Mouse (Mus musculus) forebrain, embryonic 16.5 days (tissue): ENCODE data around the gene Adgrb3. TPM values are rescaled to one million over a fixed set of nuclear protein-coding genes. Genes with fewer than 3 reads are reported as not detected.

ENCODE experiments used
- ATAC-seq: fragments of 200-750 bp; cut with Nextera tagmentation; 2 replicates; pipeline ENCODE4 v1.8.0; 2017; ENCODE audit warnings: mild to moderate bottlenecking, moderate library complexity
- H3K27ac ChIP-seq: fragments of 300-500 bp; sonication (generic); 2 replicates; pipeline ENCODE4 v1.5.1; 2014; ENCODE audit warnings: low read length, control low read depth
- H3K27me3 ChIP-seq: fragments of 300-500 bp; sonication (generic); replicated peaks from 2 replicates; pipeline ENCODE4 v1.6.1; 2014; ENCODE audit warnings: low read length; ENCODE audit not compliant: control insufficient read depth, insufficient read depth
- H3K36me3 ChIP-seq: fragments of 300-500 bp; sonication (generic); 2 replicates; pipeline ENCODE4 v1.6.1; 2014; ENCODE audit not compliant: control insufficient read depth, insufficient read depth
- H3K4me1 ChIP-seq: fragments of 300-500 bp; sonication (generic); replicated peaks from 2 replicates; pipeline ENCODE4 v1.6.1; 2014; ENCODE audit warnings: low read length; ENCODE audit not compliant: control insufficient read depth, insufficient read depth
- H3K4me2 ChIP-seq: fragments of 300-500 bp; sonication (generic); 2 replicates; pipeline ENCODE4 v1.6.1; 2014; ENCODE audit warnings: mild to moderate bottlenecking, low read length, control low read depth
- H3K4me3 ChIP-seq: fragments of 300-500 bp; sonication (generic); replicated peaks from 2 replicates; pipeline ENCODE4 v1.5.1; 2014; ENCODE audit warnings: mild to moderate bottlenecking, low read length, control low read depth
- H3K9ac ChIP-seq: fragments of 300-500 bp; sonication (generic); replicated peaks from 2 replicates; pipeline ENCODE4 v1.6.1; 2014; ENCODE audit warnings: low read depth, low read length, control low read depth
- H3K9me3 ChIP-seq: fragments of 300-500 bp; sonication (generic); 2 replicates; pipeline ENCODE4 v1.6.1; 2016; ENCODE audit warnings: low read length; ENCODE audit not compliant: control insufficient read depth
- WGBS: fragments of 180-500 bp; shearing (Covaris S2); extraction: QIAGEN DNeasy Blood & Tissue Kit; methylation state at CpG from one replicate; pipeline ENCODE4 v1.1.7; 2014; 5-methylcytosine and 5-hydroxymethylcytosine counted together
- polyA plus RNA-seq: library from polyadenylated mRNA; unstranded; fragments of >200 nt; fragmentation: Nextera tagmentation; extraction: Ambion mirVana; gene quantifications from 2 replicates; pipeline ENCODE4 v1.2.1, GENCODE M21; 2015

Adgrb3 gene
- polyA plus RNA-seq, 1 experiment from 2014 or later, result 61.3 TPM

GRCm38 (mm10) chr1:25581698-25582097 is 247.8 kb downstream of the Adgrb3 start:
- Histone ChIP-seq H3K4me1 (no peaks in the 10 kb centered on the region), H3K27ac (no peak overlapping the region), H3K36me3 (no peaks in the 10 kb centered on the region), H3K4me2 (no peak overlapping the region), H3K9ac (no peak overlapping the region), H3K27me3 (no peaks in the 10 kb centered on the region), H3K9me3 (no peaks in the 10 kb centered on the region), H3K4me3 (no peak overlapping the region)
- no peak for ATAC-seq
- 77% methylated on average over 1 of the region's 1 CpGs for WGBS

- Histone ChIP-seq H3K27me3 (no peaks in the 10 kb centered on the region), H3K4me2 (no peak overlapping the region), H3K27ac (no peak overlapping the region), H3K4me1 (no peaks in the 10 kb centered on the region), H3K9me3 (no peaks in the 10 kb centered on the region), H3K36me3 (no peaks in the 10 kb centered on the region), H3K4me3 (no peak overlapping the region), H3K9ac (no peak overlapping the region)
- WGBS, result 68% methylated on average over 4 of the region's 4 CpGs
- ATAC-seq, result no peak
These were observed 251.7 kb downstream of the Adgrb3 start for GRCm38 (mm10) chr1:25577836-25578235.

GRCm38 (mm10) chr1:25576598-25576997 is 252.9 kb downstream of the Adgrb3 start:
- Histone ChIP-seq H3K4me1 (no peaks in the 10 kb centered on the region), H3K4me3 (no peak overlapping the region), H3K27me3 (no peaks in the 10 kb centered on the region), H3K9ac (no peak overlapping the region), H3K4me2 (no peak overlapping the region), H3K9me3 (no peaks in the 10 kb centered on the region), H3K36me3 (no peaks in the 10 kb centered on the region), H3K27ac (no peak overlapping the region)
- no peak for ATAC-seq
- WGBS, result 91% methylated on average over 6 of the region's 6 CpGs

GRCm38 (mm10) chr1:25568096-25568495 is 261.4 kb downstream of the Adgrb3 start:
- Histone ChIP-seq H3K4me2 (no peak overlapping the region), H3K36me3 (no peaks in the 10 kb centered on the region), H3K4me3 (no peak overlapping the region), H3K27me3 (no peaks in the 10 kb centered on the region), H3K9me3 (no peaks in the 10 kb centered on the region), H3K9ac (no peak overlapping the region), H3K27ac (no peak overlapping the region), H3K4me1 (no peaks in the 10 kb centered on the region)
- no peak for ATAC-seq
- 96% methylated on average over 1 of the region's 1 CpGs for WGBS

GRCm38 (mm10) chr1:25546072-25546471 is 283.4 kb downstream of the Adgrb3 start:
- WGBS, result 89% methylated on average over 1 of the region's 1 CpGs
- H3K9me3 ChIP-seq, result no peaks in the 10 kb centered on the region
- no peak overlapping the region for H3K9ac ChIP-seq
- ATAC-seq, result no peak
- H3K27me3 ChIP-seq, result no peaks in the 10 kb centered on the region
- H3K36me3 ChIP-seq, result no peaks in the 10 kb centered on the region
- H3K4me1 ChIP-seq, result no peaks in the 10 kb centered on the region
- no peak overlapping the region for H3K4me2 ChIP-seq
- no peak overlapping the region for H3K27ac ChIP-seq
- no peak overlapping the region for H3K4me3 ChIP-seq

GRCm38 (mm10) chr1:25543915-25544314 is 285.6 kb downstream of the Adgrb3 start:
- H3K27me3 ChIP-seq, result no peaks in the 10 kb centered on the region
- H3K4me3 ChIP-seq, result no peak overlapping the region
- no peaks in the 10 kb centered on the region for H3K4me1 ChIP-seq
- H3K36me3 ChIP-seq, result no peaks in the 10 kb centered on the region
- no peak overlapping the region for H3K9ac ChIP-seq
- ATAC-seq, result no peak
- H3K27ac ChIP-seq, result no peak overlapping the region
- H3K9me3 ChIP-seq, result no peaks in the 10 kb centered on the region
- WGBS, result 87% methylated on average over 2 of the region's 2 CpGs
- H3K4me2 ChIP-seq, result no peak overlapping the region

GRCm38 (mm10) chr1:25542891-25543290 is 286.6 kb downstream of the Adgrb3 start:
- H3K4me3 ChIP-seq, result no peak overlapping the region
- no peak overlapping the region for H3K9ac ChIP-seq
- WGBS, result 50% methylated on average over 3 of the region's 3 CpGs
- no peaks in the 10 kb centered on the region for H3K4me1 ChIP-seq
- H3K9me3 ChIP-seq, result no peaks in the 10 kb centered on the region
- H3K27ac ChIP-seq, result no peak overlapping the region
- no peak for ATAC-seq
- H3K36me3 ChIP-seq, result no peaks in the 10 kb centered on the region
- H3K4me2 ChIP-seq, result no peak overlapping the region
- no peaks in the 10 kb centered on the region for H3K27me3 ChIP-seq

GRCm38 (mm10) chr1:25526976-25527375 is 302.5 kb downstream of the Adgrb3 start:
- Histone ChIP-seq H3K27me3 (no peaks in the 10 kb centered on the region), H3K9me3 (no peaks in the 10 kb centered on the region), H3K4me1 (no peaks in the 10 kb centered on the region), H3K9ac (no peak overlapping the region), H3K4me2 (no peak overlapping the region), H3K27ac (no peak overlapping the region), H3K36me3 (no peaks in the 10 kb centered on the region), H3K4me3 (no peak overlapping the region)
- whole genome bisulfite sequencing, result 62% methylated on average over 4 of the region's 4 CpGs
- no peak for ATAC-seq

- Histone ChIP-seq H3K4me2 (no peak overlapping the region), H3K36me3 (no peaks in the 10 kb centered on the region), H3K9me3 (no peaks in the 10 kb centered on the region), H3K9ac (no peak overlapping the region), H3K27ac (no peak overlapping the region), H3K27me3 (no peaks in the 10 kb centered on the region), H3K4me3 (no peak overlapping the region), H3K4me1 (no peaks in the 10 kb centered on the region)
- ATAC-seq, result peak; percentile 66
- 62% methylated on average over 10 of the region's 10 CpGs for WGBS
These were observed 319.0 kb downstream of the Adgrb3 start for GRCm38 (mm10) chr1:25510321-25511055.

GRCm38 (mm10) chr1:25504313-25504712 is 325.2 kb downstream of the Adgrb3 start:
- 0 out of 2 replicates have a peak overlapping the region, but pooled peaks have one; percentile 11 for H3K4me2 ChIP-seq
- no peak overlapping the region for H3K4me3 ChIP-seq
- H3K4me1 ChIP-seq, result peaks cover 8% of the 10 kb centered on the region; the same call in 1 of the 2 replicates
- no peaks in the 10 kb centered on the region for H3K36me3 ChIP-seq
- 3% methylated on average over 4 of the region's 4 CpGs for WGBS
- no peaks in the 10 kb centered on the region for H3K27me3 ChIP-seq
- peak; percentile 97 for ATAC-seq
- peak overlapping the region; percentile 53 for H3K27ac ChIP-seq
- H3K9me3 ChIP-seq, result no peaks in the 10 kb centered on the region
- H3K9ac ChIP-seq, result no peak overlapping the region
